Mouse (Mus musculus) myocyte (in vitro differentiated cells): ENCODE data around the gene Atg4a-ps.

ENCODE experiments used
- CEBPB ChIP-seq: IDR thresholded peaks from 2 replicates; pipeline ENCODE4 v1.6.1; 2011; ENCODE audit warnings: mild to moderate bottlenecking, moderate library complexity; ENCODE audit not compliant: poor library complexity, insufficient read depth, severe bottlenecking
- E2F4 ChIP-seq: IDR thresholded peaks from one replicate; pipeline ENCODE4 v1.6.1; 2011; ENCODE audit warnings: mild to moderate bottlenecking, control low read depth, moderate library complexity; ENCODE audit not compliant: insufficient read depth
- MYOG ChIP-seq, 3 experiments: IDR thresholded peaks; one replicate each; pipeline ENCODE4 v1.6.1; 2011; ENCODE audit warnings: control low read depth in 2 of 3, low read depth in 2 of 3, mild to moderate bottlenecking in 2 of 3; ENCODE audit not compliant: insufficient read length in 2 of 3, control insufficient read depth in 1 of 3, insufficient read depth in 1 of 3
- POLR2A ChIP-seq: IDR thresholded peaks from one replicate; pipeline ENCODE4 v1.6.1; 2011; ENCODE audit warnings: low read depth, mild to moderate bottlenecking, control low read depth, moderate library complexity; ENCODE audit not compliant: insufficient read length
- REST ChIP-seq: IDR thresholded peaks from one replicate; pipeline ENCODE4 v1.6.1; 2011; ENCODE audit warnings: mild to moderate bottlenecking, control low read depth, moderate library complexity; ENCODE audit not compliant: insufficient read depth, insufficient read length
- SRF ChIP-seq: IDR thresholded peaks from one replicate; pipeline ENCODE4 v1.6.1; 2011; ENCODE audit warnings: low read depth; ENCODE audit not compliant: control insufficient read depth, insufficient read length
- TCF12 ChIP-seq: IDR thresholded peaks from one replicate; pipeline ENCODE4 v1.6.1; 2011; ENCODE audit warnings: mild to moderate bottlenecking, control low read depth; ENCODE audit not compliant: poor library complexity, insufficient read depth, severe bottlenecking
- TCF3 ChIP-seq: IDR thresholded peaks from one replicate; pipeline ENCODE4 v1.6.1; 2011; ENCODE audit warnings: low read depth, control low read depth; ENCODE audit not compliant: insufficient read length

DNA sequence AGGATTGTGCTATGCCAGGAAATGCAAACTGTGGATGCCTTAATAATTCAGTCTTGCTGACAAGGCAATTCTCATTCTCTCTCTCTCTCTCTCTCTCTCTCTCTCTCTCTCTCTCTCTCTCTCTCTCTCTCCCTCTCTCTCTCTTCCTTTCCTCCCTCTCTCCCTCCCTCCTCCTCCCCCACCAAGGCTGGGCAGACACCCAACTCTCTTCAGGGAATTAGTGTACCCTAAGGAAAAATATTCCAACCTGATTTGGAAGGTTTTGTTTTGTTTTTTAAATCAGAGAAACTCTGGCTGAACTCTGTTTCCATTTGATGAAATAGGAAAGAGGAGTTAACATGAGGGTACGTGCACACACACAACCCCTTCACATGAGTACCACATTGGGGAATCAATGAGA, 44.3 kb downstream of the Atg4a-ps start:
- TF ChIP-seq POLR2A (no peak), SRF (no peak), TCF3 (no peak), E2F4 (no peak), CEBPB (no peak), TCF12 (no peak), REST (no peak), MYOG (IDR thresholded peaks at IDR 0.05; ENCODE audit: control insufficient read depth in 1 of 3, insufficient read depth in 1 of 3, insufficient read length in 2 of 3, low read depth in 2 of 3) (no peak)
